Mouse (Mus musculus) bone marrow macrophage, adult 2 months (primary cell): Measurements from ENCODE around the gene Ctnnd2.

Experiments used
- CTCF ChIP-seq: IDR thresholded peaks from 2 replicates; pipeline ENCODE4 v1.5.1; 2012; ENCODE audit warnings: low read depth, mild to moderate bottlenecking, low read length, moderate library complexity
- POLR2A ChIP-seq: IDR thresholded peaks from 2 replicates; pipeline ENCODE4 v1.6.1; 2012; ENCODE audit warnings: mild to moderate bottlenecking, low read depth, low read length, borderline replicate concordance

GRCm38 (mm10) chr15:30480676-30481075, 308.3 kb downstream of the Ctnnd2 start:
- TF ChIP-seq CTCF (no peak), POLR2A (no peak)
